Mouse (Mus musculus) urinary bladder, adult 18-20 months (tissue): ENCODE measurements around the gene Plcl1.

Experiments used
- DNase-seq, 2 experiments: peaks; one replicate each; pipeline ENCODE4 v3.0.0; 2022; ENCODE audit warnings: low spot score in 2 of 2, mixed read lengths in 2 of 2

The Plcl1 gene

GRCm38 (mm10) chr1:55405272-55406022 lies at the start of gene Plcl1:
TSS of gene Plcl1 (plus strand) at chr1:55405921.
- peak; percentile 77 to 92 for DNase-seq

- no peak for DNase-seq
Observed at GRCm38 (mm10) chr1:55362634-55363033, 43.1 kb upstream of the Plcl1 start.

- DNase-seq, result peak; percentile 50 to 71
Observed at GRCm38 (mm10) chr1:55363044-55363565, 42.6 kb upstream of the Plcl1 start, which contains the start of gene Boll. TSS of gene Boll (minus strand) at chr1:55363469.

- peak; percentile 10 to 26 for DNase-seq
Observed at GRCm38 (mm10) chr1:55363586-55363985, 42.1 kb upstream of the Plcl1 start.

GRCm38 (mm10) chr1:55372626-55373025 lies 33.1 kb upstream of the Plcl1 start:
- DNase-seq, result no peak

- DNase-seq, result no peak
Observed at GRCm38 (mm10) chr1:55380527-55380926, 25.2 kb upstream of the Plcl1 start.

GRCm38 (mm10) chr1:55383114-55383773 lies 22.5 kb upstream of the Plcl1 start:
- DNase-seq, result peak; percentile 65 to 73

- no peak for DNase-seq
Observed at GRCm38 (mm10) chr1:55399891-55400290, 5.8 kb upstream of the Plcl1 start.

- DNase-seq, result peak; percentile 7 to 10
Observed at GRCm38 (mm10) chr1:55404439-55404838, 1.3 kb upstream of the Plcl1 start.

- peak; percentile 67 to 68 for DNase-seq
Observed at GRCm38 (mm10) chr1:55406023-55406413, 297 bp downstream of the Plcl1 start.

- DNase-seq, result peak in 1 of 2 experiments; percentile 19
Observed at GRCm38 (mm10) chr1:55406531-55407375, 1.0 kb downstream of the Plcl1 start.

- no peak for DNase-seq
Observed at GRCm38 (mm10) chr1:55410670-55411069, 4.9 kb downstream of the Plcl1 start.

GRCm38 (mm10) chr1:55411079-55411478 lies 5.4 kb downstream of the Plcl1 start:
- no peak for DNase-seq

- DNase-seq, result no peak
Observed at GRCm38 (mm10) chr1:55412569-55412968, 6.8 kb downstream of the Plcl1 start.

GRCm38 (mm10) chr1:55413534-55413933 lies 7.8 kb downstream of the Plcl1 start:
- DNase-seq, result no peak

GRCm38 (mm10) chr1:55418968-55419367 lies 13.2 kb downstream of the Plcl1 start:
- DNase-seq, result no peak

GRCm38 (mm10) chr1:55427607-55428006 lies 21.9 kb downstream of the Plcl1 start:
- DNase-seq, result no peak

- DNase-seq, result no peak
Observed at GRCm38 (mm10) chr1:55429051-55429450, 23.3 kb downstream of the Plcl1 start.

- DNase-seq, result no peak
Observed at GRCm38 (mm10) chr1:55429708-55430107, 24.0 kb downstream of the Plcl1 start.

GRCm38 (mm10) chr1:55430587-55430986 lies 24.9 kb downstream of the Plcl1 start:
- DNase-seq, result no peak

GRCm38 (mm10) chr1:55436589-55436988 lies 30.9 kb downstream of the Plcl1 start:
- DNase-seq, result no peak

- DNase-seq, result no peak
Observed at GRCm38 (mm10) chr1:55437095-55437494, 31.4 kb downstream of the Plcl1 start.
